Mouse (Mus musculus) heart, postnatal 14 days (tissue): Measurements from ENCODE around the gene Tgds. TPM values are rescaled to one million over a fixed set of nuclear protein-coding genes. Genes with fewer than 3 reads are reported as not detected.

Source experiments
- DNase-seq, 2 experiments: peaks; one replicate each; pipeline ENCODE4 v3.0.0; 2021 to 2022
- intact Hi-C: fragments of 180-260 bp; cut with DNase I; formaldehyde crosslinking; loops from one replicate; pipeline ENCODE4 v1.15.1; 2025
- total RNA-seq, 2 experiments: library from RNA; stranded (reverse); gene quantifications; 2 replicates each; pipeline ENCODE4 v1.2.3; 2021

Tgds gene
- total RNA-seq, 2 experiments from 2014 or later, result 10.7 to 11.3 TPM

DNA sequence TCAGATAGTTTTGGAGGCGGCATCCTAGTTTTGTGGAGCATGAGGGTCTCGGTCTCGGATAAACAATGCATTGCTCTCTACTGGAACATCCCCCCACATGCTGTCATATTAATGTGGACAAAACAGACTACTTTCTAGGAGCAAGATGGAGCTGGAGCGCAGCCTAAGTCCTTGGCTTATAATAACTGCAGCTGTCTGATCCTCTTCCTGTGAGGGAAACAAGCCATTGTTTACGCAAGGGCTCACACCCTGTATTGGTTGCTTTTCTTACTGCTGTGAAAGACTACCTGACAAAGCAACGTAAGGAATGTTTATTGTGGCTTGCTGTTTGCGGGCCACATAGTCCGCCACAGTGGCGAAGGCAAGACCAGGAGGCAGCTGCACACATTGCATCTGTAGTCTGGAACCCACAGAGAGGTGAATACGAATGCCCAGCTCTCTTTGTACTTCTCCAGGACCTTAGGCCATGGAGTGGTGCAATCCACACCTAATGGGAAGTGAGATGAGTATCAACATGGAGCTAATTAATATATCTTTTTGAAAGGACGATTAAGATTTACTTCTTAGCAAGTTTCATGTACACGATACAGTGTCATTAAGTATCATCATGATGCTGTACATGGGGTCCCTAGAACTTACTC lies 63.0 kb downstream of the Tgds start:
- intact Hi-C loops, result loop anchor here (2.0 kb wide), 1 partner anchor 15 kb away; no protein-coding TSS in a partner anchor
- DNase-seq, result peak; percentile 33

Other genes with a start within 250 kb of the Tgds start
- gene Dct, start 80.5 kb downstream of the Tgds start, total RNA-seq, result 1 to 10 TPM; 2.8 to 3.8 TPM
- gene Gpr180, start 4.4 kb upstream of the Tgds start, total RNA-seq, result 10 to 100 TPM; 20.8 to 22.2 TPM
- under 1 TPM in 1 of 2 experiments, not detected in 1; 0.12 TPM for gene Sox21, start 104.3 kb upstream of the Tgds start, total RNA-seq
- gene Gm9376, start 134.2 kb upstream of the Tgds start, total RNA-seq, result not detected